Mouse (Mus musculus) c-Kit-positive CD71-positive TER-119-positive erythroid progenitor cells, embryonic 14.5 days (primary cell): ENCODE data around the gene Znhit6.

Experiments
- DNase-seq: peaks from one replicate; pipeline ENCODE4 v3.0.0-alpha.2; 2013; ENCODE audit warnings: low spot score

Znhit6 gene

GRCm38 (mm10) chr3:145646009-145646408 lies 70.0 kb downstream of the Znhit6 start:
- DNase-seq, result no peak

DNA sequence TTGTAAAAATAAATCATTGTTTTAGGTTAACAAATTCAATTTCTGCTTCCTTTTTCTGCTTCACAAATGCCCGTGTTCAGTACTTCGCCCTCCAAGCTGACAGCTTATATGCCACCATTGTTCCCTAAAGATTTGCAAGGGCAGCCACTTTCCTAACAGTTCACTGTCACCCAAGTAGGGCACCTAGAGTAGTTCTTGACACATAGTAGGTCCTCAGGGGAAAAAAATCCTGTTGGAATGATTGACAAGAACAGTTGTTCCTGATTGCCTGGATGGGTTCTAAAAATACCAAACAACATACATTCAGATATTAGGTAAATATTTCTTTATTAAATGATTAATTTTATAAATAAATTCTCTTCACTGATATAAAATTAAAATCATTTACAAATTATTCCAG lies 70.7 kb downstream of the Znhit6 start:
- no peak for DNase-seq

- DNase-seq, result no peak
Measured at GRCm38 (mm10) chr3:145647416-145647815, 71.4 kb downstream of the Znhit6 start.

- DNase-seq, result no peak
Measured at GRCm38 (mm10) chr3:145648097-145648931, 72.3 kb downstream of the Znhit6 start.

DNA sequence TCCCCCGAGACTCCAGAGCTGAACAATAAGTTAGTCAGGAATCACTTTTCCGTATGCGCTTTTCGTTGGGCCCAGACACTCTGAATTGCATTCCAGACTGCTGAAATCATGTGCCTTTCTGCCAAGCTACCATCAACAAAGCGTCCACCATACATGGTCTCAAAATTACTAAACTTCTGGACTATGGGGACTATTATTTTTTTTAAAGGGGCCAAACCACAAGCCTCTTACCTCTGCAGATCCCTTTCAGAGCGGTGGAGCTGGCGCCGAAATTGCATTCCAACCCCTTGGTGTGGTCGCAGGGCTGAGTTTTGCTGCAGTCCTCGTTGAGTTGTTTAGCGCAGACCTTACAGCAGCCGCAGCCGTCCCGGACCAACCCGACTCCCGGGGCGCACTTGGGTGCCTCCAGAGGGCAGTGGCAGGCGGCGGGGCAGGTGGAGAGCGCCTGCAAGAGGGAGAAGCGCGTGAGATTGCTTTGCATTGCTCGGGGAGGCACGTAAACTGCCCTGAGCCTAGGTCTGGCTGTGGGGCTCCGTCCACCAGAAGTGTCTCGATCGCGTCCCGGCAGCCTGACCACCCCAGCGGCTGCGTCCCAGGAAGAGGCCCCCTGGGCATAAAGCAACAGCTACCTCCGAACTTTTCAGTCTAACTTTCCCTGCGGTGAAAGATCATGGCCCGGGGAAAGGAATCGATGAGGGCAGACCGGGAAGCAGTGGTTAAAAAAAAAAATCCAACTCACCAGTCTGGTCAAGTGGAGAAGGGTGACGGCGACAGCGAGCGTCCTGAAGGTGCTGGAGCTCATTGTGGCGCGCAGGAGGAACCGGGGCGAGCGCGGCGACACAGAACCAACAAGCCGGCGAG lies 73.2 kb downstream of the Znhit6 start:
- no peak for DNase-seq

GRCm38 (mm10) chr3:145649852-145650202 lies 73.8 kb downstream of the Znhit6 start, which contains the start of gene Ccn1:
TSS of gene Ccn1 (minus strand) at chr3:145649981.
- DNase-seq, result no peak

DNA sequence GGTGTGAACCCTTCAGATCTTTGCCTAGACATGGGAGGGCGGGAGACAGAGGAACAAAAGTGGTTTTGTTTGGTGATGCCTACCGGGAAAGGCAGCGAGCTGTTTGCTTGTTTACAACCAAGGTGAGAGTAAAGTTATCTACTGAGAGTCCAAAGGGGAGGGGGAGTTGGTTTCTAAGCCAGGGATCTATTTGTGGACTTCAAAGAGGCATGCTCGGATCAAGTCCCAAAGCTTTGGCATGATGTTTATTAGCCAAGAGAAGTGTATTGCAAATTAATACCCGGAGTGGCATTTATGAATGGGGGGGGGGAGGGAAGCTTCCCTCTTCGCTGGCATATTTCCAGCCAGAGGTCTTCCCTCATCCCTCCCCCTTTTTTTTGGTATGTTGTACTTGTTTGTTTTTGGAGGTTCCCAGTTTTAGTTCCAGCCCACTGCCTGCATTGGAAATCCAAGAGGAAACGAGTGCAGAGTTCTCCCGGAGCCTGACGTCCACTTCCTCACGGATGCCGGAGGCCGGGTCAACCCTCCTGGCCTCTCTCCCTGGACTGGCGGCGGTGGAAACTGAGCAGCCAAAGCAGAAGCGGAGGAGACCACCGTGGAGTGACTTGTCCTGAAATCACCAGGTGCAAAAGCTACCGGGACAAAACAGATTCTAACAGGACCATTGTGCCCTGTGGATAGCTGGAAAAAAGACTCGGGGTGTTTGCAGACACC lies 74.5 kb downstream of the Znhit6 start:
- no peak for DNase-seq

GRCm38 (mm10) chr3:145651029-145651977 lies 75.3 kb downstream of the Znhit6 start:
- DNase-seq, result no peak

GRCm38 (mm10) chr3:145651978-145652321 lies 75.9 kb downstream of the Znhit6 start:
- DNase-seq, result no peak

GRCm38 (mm10) chr3:145652322-145653131 lies 76.5 kb downstream of the Znhit6 start:
- no peak for DNase-seq

GRCm38 (mm10) chr3:145653191-145653940 lies 77.4 kb downstream of the Znhit6 start:
- no peak for DNase-seq

DNA sequence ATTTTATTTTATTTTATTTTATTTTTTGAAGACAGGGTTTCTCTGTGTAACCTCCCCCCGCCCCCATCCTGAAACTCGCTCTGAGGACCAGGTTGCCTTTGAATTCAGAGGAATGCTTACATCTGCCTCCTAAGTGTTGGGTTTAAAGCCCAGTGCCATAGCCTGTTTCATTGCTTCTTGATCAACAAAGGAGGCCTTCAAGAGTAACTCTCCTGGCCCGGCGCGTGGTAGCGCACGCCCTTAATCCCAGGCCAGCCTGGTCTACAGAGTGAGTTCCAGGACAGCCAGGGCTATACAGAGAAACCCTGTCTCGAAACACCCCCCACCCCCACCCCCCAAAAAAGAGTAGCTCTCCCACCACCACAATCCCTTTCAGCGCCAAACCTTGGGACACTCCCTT lies 78.0 kb downstream of the Znhit6 start:
- no peak for DNase-seq
